Mouse (Mus musculus) brain, embryonic 18.5 days (tissue): ENCODE data around the gene Proca1.

Source experiments
- DNase-seq: peaks from one replicate; pipeline ENCODE4 v3.0.0-alpha.2; 2012; ENCODE audit warnings: low read depth, low spot score

The Proca1 gene

DNA sequence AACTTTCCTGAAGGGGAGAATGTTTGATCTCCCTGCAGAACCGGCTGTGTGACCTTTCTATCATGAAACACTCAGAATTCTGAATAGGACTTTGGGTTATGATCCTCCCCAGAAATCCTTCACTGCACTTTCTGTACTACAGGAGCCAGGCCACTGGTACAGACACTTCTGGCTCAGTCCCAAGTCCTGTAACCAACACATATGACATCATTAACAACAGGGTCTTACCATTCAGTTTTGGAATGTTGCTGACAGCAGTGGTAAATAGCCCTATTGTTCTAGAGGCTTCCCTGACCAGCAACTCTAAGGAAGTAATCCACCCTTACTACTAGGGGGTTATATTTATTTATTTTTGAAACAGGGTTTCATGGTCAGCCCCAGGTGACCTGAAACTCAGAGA is at the start of gene Proca1:
Proca1 (plus strand) TSS at position 280 of the 400 bp plus-strand sequence.
- DNase-seq: no peak

DNA sequence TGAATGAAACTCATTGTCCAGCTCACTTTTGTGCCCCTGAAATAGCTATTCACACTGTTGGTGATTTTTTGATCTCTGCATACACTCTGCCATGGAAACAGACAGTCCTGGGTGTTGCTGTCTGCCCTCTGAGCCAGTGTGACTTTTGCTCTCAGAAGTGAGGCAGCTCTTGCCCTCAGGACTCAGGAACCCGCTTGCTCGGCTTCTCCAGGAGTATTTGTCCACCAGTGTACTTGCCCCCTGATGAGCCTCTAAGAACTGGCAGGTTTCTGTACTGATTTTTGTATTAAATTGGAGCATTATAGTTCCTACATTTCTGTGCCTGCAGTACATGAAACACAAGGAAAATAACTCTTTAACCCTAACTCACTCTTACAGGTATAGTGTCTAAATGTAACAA is 49.7 kb upstream of the Proca1 start:
- no peak for DNase-seq

DNA sequence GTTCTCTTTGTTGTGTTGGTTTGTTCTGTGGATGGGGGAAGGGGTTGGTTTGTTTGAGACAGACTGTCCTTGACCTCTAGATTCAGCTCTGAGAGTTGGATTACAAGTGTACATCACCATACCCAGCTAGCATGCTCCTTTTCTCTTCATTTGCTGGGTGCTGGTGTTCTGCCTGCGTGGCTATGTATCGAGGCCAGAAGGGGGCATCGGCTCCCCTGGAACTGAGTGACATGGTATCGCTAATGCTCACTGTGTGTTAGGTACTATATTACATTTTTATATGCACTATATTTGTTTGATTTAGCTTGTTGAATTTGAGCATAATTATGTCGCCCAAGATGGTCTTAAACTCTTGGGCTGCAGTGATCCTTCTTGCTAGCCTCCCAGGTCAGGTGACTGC is 47.0 kb upstream of the Proca1 start:
- no peak for DNase-seq

DNA sequence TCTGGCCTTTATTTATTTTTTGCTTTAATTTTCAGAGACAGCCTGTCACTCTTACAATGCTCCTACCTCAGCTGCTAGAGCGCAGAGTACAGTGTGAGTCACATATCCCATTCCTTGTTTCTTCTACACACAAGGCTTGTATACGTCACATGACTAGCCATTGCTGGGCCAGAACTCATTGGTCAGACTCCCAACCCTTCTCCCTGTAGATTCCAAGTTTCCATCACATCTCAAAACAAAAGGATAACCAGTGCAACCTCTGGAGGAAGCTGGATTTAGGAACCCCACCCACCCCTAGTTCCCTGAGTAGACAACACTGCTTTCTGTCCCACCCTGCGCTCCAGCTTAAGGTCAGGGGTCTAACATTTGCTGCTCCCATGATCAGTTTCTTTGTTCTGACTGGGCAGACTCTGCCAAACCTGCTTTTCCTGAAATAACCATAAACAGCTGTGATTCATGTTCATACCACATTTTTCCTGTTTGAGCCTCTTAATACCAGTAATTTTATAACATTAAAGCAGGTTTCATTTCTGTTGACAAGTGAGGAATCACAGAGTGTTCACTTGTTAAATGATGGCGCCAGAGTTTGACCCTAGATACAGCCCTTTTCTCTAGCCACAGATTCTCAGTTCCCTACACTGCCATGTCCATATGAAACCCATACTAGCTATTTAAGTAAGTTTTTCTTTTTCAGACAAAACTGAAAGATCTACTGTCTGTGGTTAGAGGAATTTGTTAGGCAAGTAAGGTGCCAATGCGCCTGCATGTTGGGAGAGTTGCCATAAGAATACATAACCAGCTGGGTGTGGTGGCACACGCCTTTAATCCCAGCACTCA is 46.3 kb upstream of the Proca1 start:
- DNase-seq: no peak

DNA sequence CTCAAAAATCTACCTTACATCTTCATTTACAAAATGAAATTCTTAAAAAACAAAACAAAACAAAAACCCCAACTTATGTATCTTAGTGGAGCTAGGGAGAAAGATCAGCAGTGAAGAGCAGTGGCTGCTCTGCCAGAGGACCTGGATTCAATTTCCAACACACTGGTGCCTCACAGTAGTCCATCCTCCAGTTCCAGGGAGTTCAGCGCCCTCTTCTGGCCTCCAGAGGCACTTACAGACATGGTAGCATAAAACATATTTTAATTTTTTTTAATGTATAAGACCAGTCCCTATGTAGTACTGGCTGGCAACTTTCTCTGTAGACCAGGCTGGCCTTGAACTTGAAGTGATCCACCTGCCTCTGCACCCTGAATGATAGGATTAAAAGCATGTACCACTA is 42.0 kb upstream of the Proca1 start:
- DNase-seq: no peak

DNA sequence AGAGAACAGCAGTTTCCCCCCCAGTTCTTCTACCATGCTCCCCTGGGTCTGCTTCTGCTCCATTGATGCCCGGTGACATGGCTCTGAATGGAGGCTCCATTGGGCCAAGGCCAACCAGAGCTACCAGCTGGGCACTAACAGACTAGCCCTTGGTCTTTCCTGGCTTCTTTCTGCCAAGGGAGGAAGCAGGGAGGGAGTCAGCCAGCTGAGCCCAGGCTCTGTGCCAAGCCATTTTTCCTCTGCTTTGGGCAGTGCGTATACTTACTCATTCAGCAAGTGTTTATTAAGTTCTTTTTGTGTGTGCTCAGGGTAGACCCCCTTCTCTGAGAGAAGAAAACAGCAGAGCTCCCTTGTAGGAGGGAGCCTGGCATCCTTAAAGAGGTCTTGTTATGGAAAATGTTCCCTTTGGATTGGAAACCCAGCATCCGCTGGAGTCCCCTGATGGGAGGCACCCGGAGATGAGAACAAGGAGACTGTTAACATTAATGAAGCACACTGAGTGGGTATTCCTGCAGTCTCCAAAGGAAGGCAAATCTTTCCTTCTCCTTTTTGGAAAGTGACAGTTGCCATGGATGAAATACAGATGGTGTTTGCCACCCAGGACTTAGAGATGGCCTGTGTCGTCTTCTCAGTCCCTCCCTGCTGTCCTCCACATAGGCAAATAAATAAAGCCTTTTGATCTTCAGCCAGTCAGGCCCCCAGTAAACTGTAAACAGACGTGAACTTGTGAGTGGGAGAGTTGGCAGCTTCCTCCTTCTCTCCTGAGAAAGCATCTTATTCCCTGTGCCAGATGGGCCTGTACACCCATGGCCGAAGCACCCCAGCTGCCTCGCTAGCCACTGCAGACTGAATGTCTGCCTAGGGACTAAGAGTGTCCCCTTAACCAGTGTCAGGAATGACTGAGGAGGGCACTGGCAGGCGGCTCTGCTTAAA is 40.6 kb upstream of the Proca1 start:
- DNase-seq: no peak

DNA sequence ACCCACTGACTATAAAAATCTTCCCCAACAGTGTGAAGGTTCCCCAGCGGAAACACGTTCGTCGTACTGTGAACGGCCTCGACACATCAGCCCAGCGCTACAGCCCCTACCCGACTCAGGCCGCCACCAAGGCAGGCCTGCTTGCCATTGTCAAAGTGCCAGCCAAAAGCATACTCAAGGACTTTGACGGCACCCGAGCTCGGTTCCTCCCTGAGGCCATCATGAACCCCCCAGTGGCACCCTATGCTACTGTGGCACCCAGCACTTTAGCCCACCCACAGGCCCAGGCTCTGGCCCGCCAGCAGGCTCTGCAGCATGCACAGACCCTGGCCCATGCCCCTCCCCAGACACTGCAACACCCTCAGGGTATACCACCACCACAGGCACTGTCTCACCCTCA is 39.4 kb upstream of the Proca1 start:
- no peak for DNase-seq

DNA sequence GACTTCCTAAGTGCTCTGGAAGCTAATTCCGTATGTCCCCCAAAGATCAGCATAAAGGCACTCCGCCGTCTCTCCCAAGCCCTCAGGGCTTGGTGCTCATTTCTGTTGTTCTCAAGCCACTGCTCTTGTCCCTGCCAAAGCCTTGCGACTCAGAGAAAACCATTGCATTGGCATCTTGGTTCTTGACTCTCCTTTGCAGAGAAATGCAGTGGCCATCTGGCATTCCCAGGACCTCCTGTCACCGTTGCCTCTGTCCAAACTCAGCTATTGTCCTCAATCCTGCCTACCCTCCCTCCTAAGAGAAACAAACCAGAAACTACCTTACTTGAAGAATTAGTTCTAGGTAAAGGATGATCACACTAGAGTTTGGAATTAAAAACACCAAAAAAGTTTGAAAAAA is 37.5 kb upstream of the Proca1 start:
- DNase-seq: no peak

DNA sequence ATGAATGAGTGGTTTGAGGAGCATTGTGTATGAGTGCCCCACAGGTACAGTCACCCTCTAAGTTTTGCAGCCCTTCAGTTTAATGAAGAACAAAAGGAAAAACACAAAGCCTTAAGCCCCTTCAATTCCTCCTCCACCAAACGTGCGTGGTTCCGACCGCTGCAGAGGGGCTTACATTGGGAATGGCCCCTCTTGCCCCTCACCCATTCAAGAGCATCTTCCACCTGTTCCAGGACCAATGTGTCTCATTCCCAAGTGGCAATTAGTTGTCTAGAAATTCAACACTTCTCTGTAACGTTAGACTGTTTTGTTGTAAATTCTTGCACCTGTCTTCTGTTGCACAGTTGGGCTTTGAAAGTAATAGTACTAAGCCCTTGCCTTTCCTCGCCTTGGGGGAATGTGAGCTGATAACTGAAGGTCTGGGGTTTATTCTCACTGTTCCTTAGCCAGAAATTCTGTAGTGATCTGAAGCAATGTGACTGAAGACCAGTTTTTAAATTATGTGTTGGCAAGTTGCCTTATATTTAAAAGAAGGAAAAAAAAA is 37.0 kb upstream of the Proca1 start:
- no peak for DNase-seq

DNA sequence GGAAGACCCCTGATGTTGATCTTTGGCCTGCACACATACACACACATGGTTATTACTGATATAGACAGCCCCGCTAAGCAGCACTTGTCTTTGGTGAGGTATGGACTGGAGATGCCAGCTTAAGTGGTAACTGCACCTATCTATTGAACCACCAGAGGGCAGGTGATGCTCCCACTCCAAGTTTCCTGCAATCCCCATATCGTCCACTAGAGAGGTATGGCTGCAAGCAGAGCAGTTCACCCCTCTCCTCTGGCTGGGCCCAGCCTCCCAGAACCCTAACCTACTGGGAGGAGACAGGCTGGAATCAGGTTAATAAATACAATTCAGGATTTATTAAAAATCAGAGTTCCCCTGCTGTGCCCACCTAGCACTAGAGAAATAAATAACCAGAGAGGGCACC is 34.1 kb upstream of the Proca1 start:
- no peak for DNase-seq

DNA sequence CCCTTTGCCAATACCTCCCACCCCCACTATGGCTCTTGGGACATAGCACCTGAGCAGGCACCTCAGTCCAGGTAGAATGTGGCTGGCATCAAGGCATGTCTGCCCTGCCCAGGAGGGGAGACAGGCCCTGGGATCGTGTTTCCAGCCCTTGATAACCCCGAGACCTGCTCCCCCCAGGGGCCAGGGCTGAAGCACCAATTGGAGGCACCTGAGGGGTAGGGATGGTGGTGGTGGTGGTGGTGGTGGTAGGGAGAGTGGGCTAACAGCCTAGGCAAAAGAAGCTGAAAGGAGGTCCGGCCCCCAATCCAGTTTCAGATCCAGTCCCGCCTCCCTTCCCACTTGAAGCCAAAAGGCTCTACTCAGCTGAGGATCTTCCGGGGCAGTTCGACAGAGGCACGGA is 33.6 kb upstream of the Proca1 start:
- DNase-seq: no peak

DNA sequence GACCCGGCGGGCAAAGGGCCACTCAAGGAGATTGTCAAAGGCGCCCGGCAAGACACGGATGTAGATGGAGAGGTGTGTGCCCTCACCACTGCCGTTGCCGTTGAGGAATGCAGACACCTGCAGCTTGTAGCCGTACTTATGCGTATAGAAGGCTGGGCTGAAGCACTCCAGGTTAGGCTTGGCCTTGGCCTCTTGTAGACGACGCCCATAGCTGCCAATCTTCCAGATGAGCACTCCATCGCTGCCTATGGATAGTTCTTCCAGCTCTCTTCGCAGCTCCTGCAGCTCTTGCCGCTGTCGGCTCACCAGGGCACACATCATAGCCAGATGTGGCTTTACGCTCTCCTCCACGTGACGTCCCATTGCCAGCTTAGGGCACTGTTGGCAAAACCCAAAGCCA is 33.0 kb upstream of the Proca1 start:
- no peak for DNase-seq

DNA sequence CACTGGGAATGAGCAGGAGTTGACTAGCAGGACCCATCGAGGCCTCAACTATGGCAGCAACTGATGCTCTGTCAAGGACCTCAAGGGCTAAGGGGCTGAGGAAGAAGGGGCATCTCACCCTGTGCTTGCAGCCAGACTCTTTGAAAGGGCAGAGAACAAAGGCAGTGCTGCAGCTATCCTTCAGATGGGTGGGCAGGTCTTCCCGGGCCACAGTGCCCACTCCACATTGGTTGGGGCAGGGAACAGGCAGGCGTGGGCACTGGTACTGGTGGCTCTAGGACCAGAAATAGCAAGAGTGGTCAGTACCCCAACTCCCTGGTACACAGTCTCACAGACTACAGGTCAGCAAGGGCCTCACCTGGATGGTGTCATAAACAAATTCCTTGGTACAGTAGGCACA is 32.5 kb upstream of the Proca1 start:
- no peak for DNase-seq

DNA sequence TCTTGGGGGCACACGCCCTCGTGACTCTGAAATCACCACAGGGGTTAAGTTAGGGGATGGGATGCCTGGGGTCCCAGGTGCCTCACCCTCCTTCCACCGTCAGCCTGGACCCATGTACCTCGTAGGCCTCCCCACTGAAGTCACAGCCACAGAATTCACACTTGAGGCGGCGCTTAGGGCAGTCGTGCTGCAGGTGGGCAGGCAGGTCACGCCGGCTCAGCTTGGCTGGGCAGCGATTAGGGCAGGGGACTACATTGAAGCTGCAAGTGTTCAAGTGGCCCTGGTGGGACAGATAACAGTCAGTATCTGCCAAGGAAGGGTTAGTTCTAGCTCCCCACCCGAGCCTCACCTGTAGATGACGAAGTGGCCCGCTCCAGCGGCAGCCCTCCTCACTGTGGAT is 32.0 kb upstream of the Proca1 start:
- no peak for DNase-seq

DNA sequence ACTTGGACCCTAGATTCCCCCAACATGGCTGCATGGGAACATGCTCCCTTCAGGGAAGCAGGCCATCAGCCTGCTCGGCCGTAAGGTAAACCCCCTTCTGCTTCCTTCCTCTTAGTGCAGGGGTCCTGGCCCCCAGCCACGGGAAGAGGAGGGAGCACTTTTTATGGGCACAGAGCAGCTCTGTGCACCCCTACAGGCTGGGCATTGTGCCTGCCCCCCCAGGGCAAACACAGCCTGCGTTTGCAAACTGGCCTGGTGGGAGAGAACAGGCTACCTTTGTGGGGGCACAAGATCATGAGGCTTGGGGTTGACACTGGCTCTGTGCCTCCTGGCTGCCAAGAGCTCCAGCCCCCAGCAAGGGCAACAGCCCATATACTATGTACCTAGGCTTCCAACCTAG is 31.2 kb upstream of the Proca1 start:
- DNase-seq: no peak

DNA sequence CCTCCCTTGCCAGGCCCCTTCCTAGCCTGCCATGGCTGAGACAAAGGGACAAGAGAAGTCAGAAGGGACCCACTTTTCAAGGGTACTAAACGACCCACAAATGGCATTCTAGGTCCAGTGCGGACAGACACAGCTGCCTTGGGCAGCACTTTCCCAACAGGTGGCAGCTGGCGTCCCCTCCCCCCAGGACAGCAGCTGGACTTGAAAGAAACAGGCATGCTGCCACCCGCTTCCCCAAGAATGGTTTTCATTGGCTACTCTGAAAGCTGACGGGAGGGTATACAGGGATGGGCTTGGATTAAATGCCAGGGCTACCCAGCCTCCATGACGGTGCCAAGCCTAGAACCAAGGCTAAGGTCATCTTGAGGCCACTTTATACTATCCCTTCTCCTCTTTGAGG is 30.7 kb upstream of the Proca1 start:
- DNase-seq: no peak

DNA sequence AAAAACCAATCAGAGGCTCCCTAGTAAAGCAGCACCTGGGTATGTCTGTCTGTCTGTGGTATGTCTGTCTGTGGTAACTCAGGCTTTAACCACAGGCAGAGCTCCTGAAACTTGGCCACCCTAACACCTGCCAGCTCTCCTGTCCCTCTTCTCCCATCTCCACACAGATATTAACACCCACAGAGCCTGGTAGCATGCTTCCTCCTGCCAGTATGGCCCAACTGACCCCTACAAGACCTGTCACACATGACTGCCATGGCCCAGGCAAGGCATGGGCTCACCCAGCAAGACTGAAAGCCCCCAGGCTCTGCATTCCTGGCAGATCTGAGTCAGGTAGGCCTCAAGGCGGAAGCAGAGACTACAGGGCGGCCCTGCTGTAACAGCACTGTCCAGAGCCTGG is 30.1 kb upstream of the Proca1 start:
- no peak for DNase-seq

DNA sequence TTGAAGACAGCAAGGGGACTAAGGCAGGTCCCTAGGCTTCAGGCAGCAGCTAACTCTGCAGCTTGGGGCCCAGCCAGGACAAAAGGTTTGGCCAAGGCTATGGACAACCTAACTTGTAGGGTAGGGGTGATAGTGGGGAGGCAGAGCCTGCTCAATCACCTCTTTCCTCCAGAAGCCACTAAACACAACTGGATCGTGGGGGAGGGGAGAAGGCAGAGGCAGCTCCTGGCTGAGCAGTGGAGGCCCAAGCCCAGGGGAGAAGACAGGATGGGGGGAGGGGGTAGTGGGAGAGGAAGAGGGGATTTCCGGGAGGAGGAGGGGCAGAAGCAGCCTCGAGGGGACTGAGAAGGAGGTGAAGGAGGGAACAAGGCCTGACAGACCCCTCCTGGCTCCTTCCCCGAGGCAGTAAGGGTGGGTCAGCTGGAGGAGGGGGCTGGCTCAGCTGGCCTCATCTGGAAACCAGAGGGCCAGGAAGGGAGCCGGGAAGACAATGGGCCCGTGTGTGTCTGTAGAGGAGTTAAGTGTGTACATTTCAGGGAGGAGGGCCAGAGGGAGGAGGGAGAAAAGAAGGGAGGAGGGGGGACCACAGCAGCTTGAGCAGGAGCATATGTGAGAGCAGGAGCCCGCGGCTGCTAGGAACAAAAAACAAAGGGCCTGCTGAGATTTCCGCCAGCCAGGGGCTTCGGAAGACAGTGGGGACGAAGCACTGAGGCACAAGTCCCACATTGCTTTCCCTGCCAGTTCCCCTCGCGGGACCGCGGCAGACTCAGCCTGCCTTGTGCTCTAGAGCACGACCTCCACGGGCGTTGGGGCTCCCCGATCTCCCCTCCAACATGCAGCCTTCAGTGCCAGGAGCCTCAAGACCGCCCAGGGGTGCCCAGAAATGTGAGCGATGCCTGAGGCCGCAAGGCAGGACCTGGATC is 29.2 kb upstream of the Proca1 start:
- no peak for DNase-seq

DNA sequence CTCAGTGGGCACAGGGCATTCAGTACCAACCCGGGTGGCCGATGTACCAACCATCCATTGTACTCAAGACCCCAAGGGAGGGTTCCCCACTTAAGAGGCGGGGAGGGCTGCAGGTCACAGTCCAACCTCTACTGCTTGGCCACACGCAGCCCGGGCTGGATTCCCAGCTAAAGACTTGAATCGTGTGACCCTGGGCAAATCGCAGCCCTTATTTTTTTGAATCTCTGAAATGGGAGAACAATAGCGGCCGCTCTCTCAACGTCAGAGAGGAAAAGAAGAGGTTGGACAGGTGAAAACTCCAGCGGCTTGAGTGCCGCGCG is 28.6 kb upstream of the Proca1 start:
- DNase-seq: no peak

DNA sequence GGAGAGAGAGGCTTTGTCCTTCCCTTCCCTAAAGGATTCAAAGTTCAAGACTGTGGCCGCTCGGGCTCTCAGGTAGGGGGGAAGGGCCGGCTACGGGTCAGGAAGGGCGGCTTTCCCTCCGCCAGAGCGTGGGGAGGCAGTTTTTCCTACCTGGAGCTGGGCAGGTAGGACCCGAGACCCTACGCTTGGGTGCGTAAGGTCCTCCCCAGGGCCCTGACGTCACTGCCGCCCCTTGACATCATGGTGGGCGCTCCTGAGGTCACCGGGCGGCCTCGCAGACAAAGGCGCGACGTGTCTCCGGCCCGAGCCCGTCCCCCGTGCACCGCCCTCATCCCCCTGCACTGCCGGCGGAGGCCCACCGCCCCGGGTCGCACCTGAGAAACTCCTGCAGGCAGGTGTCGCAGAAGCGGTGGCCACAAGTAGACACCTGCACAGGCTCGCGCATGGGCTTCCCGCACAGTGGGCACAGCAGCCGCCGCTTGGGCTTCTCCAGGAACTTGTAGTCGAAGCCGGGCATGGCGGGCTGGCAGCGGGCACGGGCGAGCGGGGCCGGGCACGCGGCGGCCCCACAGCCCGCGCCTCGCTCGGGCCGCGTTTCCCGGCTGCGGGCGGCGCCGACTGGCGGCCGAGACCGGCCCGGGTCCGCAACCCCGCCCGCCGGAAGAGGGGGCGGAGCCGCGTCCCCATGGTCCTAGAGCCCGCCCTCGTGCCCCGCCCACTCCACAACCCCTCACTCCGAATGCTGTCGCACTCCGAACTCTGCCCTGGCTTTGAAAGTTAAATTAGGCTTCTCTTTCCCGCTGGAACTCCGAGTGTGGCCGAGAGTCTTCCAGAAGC is 28.1 kb upstream of the Proca1 start, which contains the start of gene Traf4:
Traf4 (minus strand) TSS at position 666 of the 837 bp plus-strand sequence.
- no peak for DNase-seq

DNA sequence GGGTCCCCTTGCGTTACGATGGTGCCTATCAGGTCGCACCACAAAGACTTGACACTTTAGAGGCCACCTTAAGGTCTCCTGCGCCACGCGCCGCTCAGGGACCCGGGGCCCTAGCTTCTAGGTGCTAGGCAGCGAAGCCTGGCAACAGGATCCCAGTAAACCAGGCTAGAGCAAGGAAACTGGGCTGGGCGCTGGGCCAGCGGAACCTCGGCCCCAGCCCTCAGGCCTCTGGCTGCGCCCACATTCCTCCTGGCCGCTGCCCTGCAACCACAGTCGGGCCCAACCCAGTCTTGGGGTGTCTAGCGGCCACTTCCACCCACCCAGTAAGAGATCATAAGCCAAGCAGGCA is 27.5 kb upstream of the Proca1 start:
- DNase-seq: no peak
